Mouse (Mus musculus) hindbrain, embryonic 11.5 days (tissue): ENCODE results near the gene Upf2. TPM values are rescaled to one million over a fixed set of nuclear protein-coding genes. Genes with fewer than 3 reads are reported as not detected.
A peak's percentile ranks its signal among the peaks of the same experiment; 100 is the strongest.
"Not testable (repeated sequence)": the region's sequence is repeated elsewhere in the genome, so short reads cannot be mapped to it uniquely, and the experiment has no call there.

Experiments
- ATAC-seq: fragments of 200-750 bp; cut with Nextera tagmentation; 2 replicates; pipeline ENCODE4 v1.8.0; 2017; ENCODE audit warnings: mild to moderate bottlenecking, moderate TSS enrichment, moderate library complexity; ENCODE audit not compliant: low FRiP score
- DNase-seq: peaks from one replicate; pipeline ENCODE4 v3.0.0-alpha.2; 2015; ENCODE audit warnings: low spot score
- H3K27ac ChIP-seq: fragments of 300-500 bp; sonication (generic); 2 replicates; pipeline ENCODE4 v1.5.1; 2014; ENCODE audit warnings: mild to moderate bottlenecking, low read depth, low read length
- H3K27me3 ChIP-seq: fragments of 300-500 bp; sonication (generic); 2 replicates; pipeline ENCODE4 v1.6.1; 2014; ENCODE audit warnings: mild to moderate bottlenecking, low read length, moderate library complexity, mixed read lengths; ENCODE audit not compliant: control insufficient read depth, insufficient read depth
- H3K36me3 ChIP-seq: fragments of 300-500 bp; sonication (generic); 2 replicates; pipeline ENCODE4 v1.6.1; 2014; ENCODE audit warnings: mild to moderate bottlenecking, low read length, moderate library complexity, mixed read lengths; ENCODE audit not compliant: control insufficient read depth, insufficient read depth
- H3K4me1 ChIP-seq: fragments of 300-500 bp; sonication (generic); replicated peaks from 2 replicates; pipeline ENCODE4 v1.6.1; 2014; ENCODE audit warnings: low read length, mixed read lengths; ENCODE audit not compliant: control insufficient read depth, insufficient read depth
- H3K4me2 ChIP-seq: fragments of 300-500 bp; sonication (generic); replicated peaks from 2 replicates; pipeline ENCODE4 v1.6.1; 2014; ENCODE audit warnings: mild to moderate bottlenecking, low read depth, low read length
- H3K4me3 ChIP-seq: fragments of 300-500 bp; sonication (generic); 2 replicates; pipeline ENCODE4 v1.5.1; 2014; ENCODE audit warnings: low read depth, low read length
- H3K9ac ChIP-seq: fragments of 300-500 bp; sonication (generic); 2 replicates; pipeline ENCODE4 v1.6.1; 2014; ENCODE audit warnings: low read depth, low read length
- H3K9me3 ChIP-seq: fragments of 300-500 bp; sonication (generic); 2 replicates; pipeline ENCODE4 v1.6.1; 2016; ENCODE audit warnings: low read length; ENCODE audit not compliant: control insufficient read depth
- WGBS: fragments of 180-500 bp; shearing (Covaris S2); extraction: QIAGEN DNeasy Blood & Tissue Kit; methylation state at CpG from one replicate; pipeline ENCODE4 v1.1.7; 2014; 5-methylcytosine and 5-hydroxymethylcytosine counted together
- polyA plus RNA-seq: library from polyadenylated mRNA; unstranded; fragments of >200 nt; fragmentation: Nextera tagmentation; extraction: Ambion mirVana; gene quantifications from 2 replicates; pipeline ENCODE4 v1.2.1, GENCODE M21; 2014

Upf2 gene
- polyA plus RNA-seq, 1 experiment from 2014 or later, result 14.4 TPM

DNA sequence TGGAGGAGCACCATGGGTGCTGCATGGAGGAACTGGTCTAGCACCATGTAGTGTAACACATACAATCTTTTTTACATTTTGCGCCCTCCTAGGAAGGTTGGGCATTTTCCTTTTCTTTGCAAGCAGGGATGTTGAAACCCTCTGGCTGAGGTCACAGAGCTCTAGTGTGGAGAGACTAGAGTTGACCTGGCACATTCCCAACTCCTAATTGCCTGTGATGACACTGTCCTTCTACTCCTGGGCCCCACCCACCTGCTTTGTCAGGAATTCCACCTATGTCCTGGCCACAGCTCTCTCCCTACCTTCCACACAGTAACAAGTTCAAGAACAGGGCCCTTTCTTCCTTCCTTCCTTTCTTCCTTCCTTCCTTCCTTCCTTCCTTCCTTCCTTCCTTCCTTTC lies 132.4 kb downstream of the Upf2 start:
- Histone ChIP-seq H3K4me3 (no peak overlapping the region), H3K9ac (no peak overlapping the region), H3K4me1 (no peaks in the 10 kb centered on the region), H3K27me3 (no peaks in the 10 kb centered on the region), H3K27ac (no peak overlapping the region), H3K4me2 (no peak overlapping the region), H3K36me3 (no peaks in the 10 kb centered on the region), H3K9me3 (no peaks in the 10 kb centered on the region)
- WGBS, result 92% methylated on average over 1 of the region's 1 CpGs
- DNase-seq (no peak), ATAC-seq (no peak)

DNA sequence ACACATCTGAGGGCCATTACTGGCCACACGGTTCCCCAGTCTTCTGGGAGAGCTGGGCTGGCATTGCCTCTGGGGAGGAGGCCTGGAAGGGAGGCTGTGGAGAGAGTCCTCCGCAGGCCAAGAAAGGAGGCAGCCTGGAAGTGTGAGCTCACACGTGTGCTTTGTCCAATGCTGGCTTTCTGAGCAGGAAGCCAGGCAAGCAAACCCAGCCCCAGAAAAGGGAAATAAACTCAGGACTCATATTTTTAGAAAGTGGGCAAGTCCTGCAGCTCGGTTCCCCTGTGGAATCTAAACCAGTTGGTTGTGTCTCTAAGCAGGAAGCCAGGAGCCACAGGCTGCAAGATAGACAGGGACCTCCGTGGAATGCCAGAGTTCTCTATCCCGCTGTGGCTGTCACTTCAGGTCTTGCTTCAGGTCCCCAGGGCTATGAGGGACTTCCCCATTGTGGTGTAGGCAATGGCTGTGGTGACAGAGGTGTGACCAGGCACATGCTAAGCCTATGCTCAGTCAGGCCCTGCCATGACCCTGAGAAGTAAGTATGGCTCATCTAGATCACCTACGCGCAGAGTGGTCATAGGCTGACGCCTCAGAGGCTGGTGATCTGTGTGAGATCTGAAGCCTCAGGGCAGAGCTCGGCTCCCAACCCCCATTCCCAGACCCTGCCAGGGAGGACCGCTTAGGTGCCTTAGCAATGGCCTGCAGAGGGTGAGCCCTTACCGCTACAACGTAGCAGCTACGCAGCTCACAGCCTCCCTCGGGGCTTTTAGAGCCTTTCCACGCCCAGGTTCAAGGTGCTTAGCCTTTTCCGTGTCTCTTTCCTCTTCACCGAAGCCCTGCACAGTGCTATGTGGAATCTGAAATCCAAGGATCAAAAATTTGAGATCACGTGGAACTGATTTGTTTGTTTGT lies 134.6 kb downstream of the Upf2 start:
- Histone ChIP-seq H3K27ac (no peak overlapping the region), H3K9ac (no peak overlapping the region), H3K36me3 (no peaks in the 10 kb centered on the region), H3K9me3 (no peaks in the 10 kb centered on the region), H3K4me1 (no peaks in the 10 kb centered on the region), H3K27me3 (no peaks in the 10 kb centered on the region), H3K4me3 (no peak overlapping the region), H3K4me2 (no peak overlapping the region)
- ATAC-seq, result no peak
- no peak for DNase-seq
- 79% methylated on average over 19 of the region's 19 CpGs for WGBS

DNA sequence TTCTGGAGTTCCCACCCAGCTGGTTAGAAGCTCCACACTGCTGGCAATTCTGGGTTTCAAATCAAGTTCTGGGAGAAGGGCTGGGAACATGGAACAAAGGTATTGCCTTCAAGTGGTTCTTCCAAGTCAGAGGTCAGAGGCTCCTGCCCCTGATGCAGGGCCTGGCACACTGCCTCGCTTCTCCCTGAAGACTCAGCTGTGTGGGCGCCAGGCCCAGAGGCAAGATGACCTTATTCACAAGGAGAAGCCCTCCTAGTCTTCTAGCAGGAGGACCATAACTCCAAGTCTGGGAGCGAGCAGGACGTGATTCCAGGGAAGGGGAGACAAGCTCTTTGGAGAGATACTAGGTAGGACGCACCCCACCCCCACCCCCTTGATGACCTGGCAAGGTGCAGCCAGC lies 135.9 kb downstream of the Upf2 start:
- Histone ChIP-seq H3K27me3 (no peaks in the 10 kb centered on the region), H3K9ac (no peak overlapping the region), H3K4me1 (no peaks in the 10 kb centered on the region), H3K4me3 (no peak overlapping the region), H3K36me3 (no peaks in the 10 kb centered on the region), H3K4me2 (no peak overlapping the region), H3K27ac (no peak overlapping the region), H3K9me3 (no peaks in the 10 kb centered on the region)
- ATAC-seq, result no peak
- 94% methylated on average over 5 of the region's 5 CpGs for WGBS
- no peak for DNase-seq

DNA sequence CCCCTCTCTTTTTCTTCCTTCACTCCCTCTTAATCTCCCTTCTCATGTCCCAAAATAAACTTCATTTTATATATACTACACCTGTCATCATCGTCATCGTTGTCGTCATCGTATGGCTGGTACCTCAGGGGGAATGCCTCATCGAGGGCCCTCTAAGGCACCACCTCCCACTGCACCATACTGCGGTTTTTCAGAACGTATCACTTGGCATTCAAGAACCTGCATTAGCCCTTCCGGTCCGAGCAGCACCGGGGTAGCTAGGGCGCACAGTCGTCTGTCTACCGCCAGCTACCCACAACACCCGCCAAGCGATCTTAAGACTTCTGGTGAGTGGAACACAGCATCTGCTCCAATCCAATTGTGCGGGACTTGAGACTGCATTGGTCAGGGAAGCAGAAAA lies 138.7 kb downstream of the Upf2 start:
- H3K27me3 ChIP-seq, H3K9me3 ChIP-seq, H3K9ac ChIP-seq, H3K4me3 ChIP-seq, H3K4me2 ChIP-seq, H3K27ac ChIP-seq, DNase-seq, H3K36me3 ChIP-seq, ATAC-seq, H3K4me1 ChIP-seq: not testable (repeated sequence)
- WGBS, result 88% methylated on average over 16 of the region's 16 CpGs

DNA sequence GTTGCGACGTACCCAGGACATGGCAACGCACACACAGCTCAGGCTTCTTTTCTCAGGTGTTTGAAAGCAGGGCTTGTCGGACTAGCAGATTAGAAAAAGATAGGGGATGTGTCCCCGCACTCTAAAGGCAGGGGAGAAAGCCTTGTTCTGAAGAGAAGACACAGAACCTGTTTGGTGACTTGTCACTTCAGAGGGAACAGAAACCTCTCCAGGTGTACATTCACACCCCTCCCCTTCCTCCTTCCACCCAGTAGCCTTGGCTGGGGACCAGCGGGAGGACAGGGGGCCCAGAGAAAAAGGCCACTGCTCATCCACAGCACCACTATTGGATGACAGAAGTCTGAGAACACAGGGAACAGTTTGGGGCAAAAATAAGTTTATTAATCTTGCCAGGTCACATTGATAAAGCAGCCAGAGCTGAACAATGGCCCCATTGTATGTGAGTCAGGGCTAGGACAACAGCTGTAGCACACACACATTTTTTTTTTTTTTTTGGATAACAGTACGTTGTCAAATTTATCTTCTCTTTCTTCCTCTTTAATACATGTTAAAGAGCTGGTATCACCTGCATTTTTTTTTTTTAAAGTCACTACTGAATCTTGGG lies 145.9 kb downstream of the Upf2 start:
- H3K4me2 ChIP-seq, result no peak overlapping the region
- no peak overlapping the region for H3K9ac ChIP-seq
- ATAC-seq, result no peak
- no peak overlapping the region for H3K4me3 ChIP-seq
- 68% methylated on average over 7 of the region's 7 CpGs for WGBS
- peaks cover 5% of the 10 kb centered on the region for H3K27me3 ChIP-seq
- no peak overlapping the region for H3K27ac ChIP-seq
- H3K9me3 ChIP-seq, result no peaks in the 10 kb centered on the region
- H3K36me3 ChIP-seq, result no peaks in the 10 kb centered on the region
- H3K4me1 ChIP-seq, result no peaks in the 10 kb centered on the region; the same call in 1 of the 2 replicates
- no peak for DNase-seq

DNA sequence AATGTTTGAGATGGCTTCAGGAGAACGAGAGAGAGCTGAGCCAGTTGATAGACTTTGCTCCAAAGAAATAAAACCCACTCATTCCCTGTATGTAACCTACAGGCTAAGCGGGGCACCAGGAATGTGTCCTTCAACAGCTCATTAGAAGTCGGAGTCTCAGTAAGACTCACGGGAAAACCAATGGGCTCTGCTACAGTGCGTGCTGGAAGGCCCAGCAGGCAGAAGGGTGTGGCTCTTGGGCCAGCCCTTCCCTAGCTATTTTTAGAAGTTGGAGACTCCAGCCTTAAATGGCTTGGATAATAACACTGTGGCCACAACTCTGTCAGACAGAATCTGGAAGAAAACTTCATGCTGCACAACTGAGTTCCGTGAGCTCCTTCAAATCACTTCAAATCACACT lies 147.7 kb downstream of the Upf2 start:
- Histone ChIP-seq H3K9ac (no peak overlapping the region), H3K27ac (no peak overlapping the region), H3K4me3 (no peak overlapping the region), H3K9me3 (no peaks in the 10 kb centered on the region), H3K4me2 (no peak overlapping the region), H3K27me3 (peaks cover 5% of the 10 kb centered on the region), H3K4me1 (no peaks in the 10 kb centered on the region; the same call in 1 of the 2 replicates), H3K36me3 (no peaks in the 10 kb centered on the region)
- WGBS, result 37% methylated on average over 6 of the region's 6 CpGs
- DNase-seq (no peak), ATAC-seq (no peak)

DNA sequence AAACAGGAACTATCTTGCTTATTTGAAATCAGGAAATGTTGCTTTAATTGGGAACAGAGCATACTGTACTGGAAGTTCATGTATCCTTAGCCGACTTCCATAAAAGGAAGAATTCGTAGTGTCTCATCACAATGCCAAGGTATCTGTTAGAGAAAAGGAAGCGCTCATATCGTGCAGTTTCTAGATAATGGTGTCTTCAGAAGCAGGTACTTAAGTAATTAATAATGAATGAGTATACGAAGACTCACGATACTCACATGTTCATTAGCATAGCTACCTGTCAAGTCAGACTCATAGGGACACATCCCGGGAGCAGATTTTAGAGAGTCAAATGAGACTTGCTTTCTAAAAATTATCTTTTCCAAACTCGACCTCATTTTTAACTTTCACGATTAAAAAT lies 148.2 kb downstream of the Upf2 start:
- H3K9ac ChIP-seq, result no peak overlapping the region
- H3K4me2 ChIP-seq, result no peak overlapping the region
- no peaks in the 10 kb centered on the region; the same call in 1 of the 2 replicates for H3K4me1 ChIP-seq
- H3K4me3 ChIP-seq, result no peak overlapping the region
- H3K36me3 ChIP-seq, result no peaks in the 10 kb centered on the region
- no peaks in the 10 kb centered on the region for H3K9me3 ChIP-seq
- H3K27me3 ChIP-seq, result peaks cover 5% of the 10 kb centered on the region
- DNase-seq (no peak), ATAC-seq (no peak)
- no peak overlapping the region for H3K27ac ChIP-seq
- 87% methylated on average over 9 of the region's 9 CpGs for WGBS

DNA sequence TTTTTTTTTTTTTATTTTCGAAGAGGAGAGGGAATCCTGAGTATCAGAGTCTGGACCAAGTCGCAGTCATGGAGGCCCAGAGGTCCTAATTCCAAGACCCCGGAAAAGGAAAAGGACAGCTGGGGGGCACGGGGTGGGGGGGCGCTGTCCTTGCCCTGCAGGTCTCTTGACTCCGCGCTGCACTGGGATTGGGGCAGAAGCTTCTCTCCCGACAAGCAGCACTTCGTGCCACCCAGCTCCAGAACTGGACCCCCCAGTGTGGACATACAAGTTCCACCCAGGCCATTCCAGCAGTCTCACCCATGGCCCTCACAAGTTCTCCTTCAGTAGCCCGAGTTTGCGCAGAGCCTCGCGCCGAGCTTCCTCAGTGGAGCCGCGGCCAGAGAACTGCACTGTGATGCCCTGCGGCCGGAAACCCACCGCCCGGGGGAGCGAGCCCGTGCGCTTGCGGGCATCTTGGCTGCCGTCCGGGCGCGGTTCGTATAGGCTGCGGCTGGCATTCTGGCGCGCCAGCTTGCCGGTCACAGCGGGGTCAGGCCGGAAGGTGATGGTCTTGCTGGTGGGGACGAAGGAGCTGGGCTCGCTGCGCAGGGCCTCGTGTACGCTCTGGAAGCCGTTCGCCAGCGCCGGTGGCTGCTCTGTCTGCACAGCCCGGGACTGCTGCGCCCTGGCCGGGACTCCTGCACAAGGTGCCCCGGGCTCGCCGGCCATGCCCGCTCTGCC lies 148.9 kb downstream of the Upf2 start:
- 7% methylated on average over 51 of the region's 51 CpGs for WGBS
- no peaks in the 10 kb centered on the region for H3K36me3 ChIP-seq
- peak; percentile 67 for DNase-seq
- H3K4me3 ChIP-seq, result peak overlapping the region; percentile 46
- H3K27ac ChIP-seq, result no peak overlapping the region
- H3K9me3 ChIP-seq, result no peaks in the 10 kb centered on the region
- H3K4me2 ChIP-seq, result peak overlapping the region; percentile 91
- H3K4me1 ChIP-seq, result no peaks in the 10 kb centered on the region; the same call in 1 of the 2 replicates
- peak; percentile 75 for ATAC-seq
- H3K27me3 ChIP-seq, result peaks cover 5% of the 10 kb centered on the region
- peak overlapping the region; percentile 53 for H3K9ac ChIP-seq
